Mouse (Mus musculus): Measurements from ENCODE around the gene Nop56. TPM values are rescaled to one million over a fixed set of nuclear protein-coding genes. Genes with fewer than 3 reads are reported as not detected.

Gene Nop56
- 97.1 TPM for polyA plus RNA-seq (2014; fragmentation: Illumina TruSeq; extraction: RNeasy Lipid Tissue Mini Kit (QIAGEN cat#74804))

GRCm38 (mm10) chr2:130274149-130274861 is at the start of gene Nop56:
TSS of gene Nop56 (plus strand) at chr2:130274430.

GRCm38 (mm10) chr2:130283854-130284654 is 9.8 kb downstream of the Nop56 start, which contains the start of gene Idh3b:
TSS of gene Idh3b (minus strand) at chr2:130284547.

GRCm38 (mm10) chr2:130294936-130295277 is 20.7 kb downstream of the Nop56 start, which contains the start of gene Ebf4:
TSS of gene Ebf4 (plus strand) at chr2:130295169.

Other genes with a start within 250 kb of the Nop56 start
- not detected for gene Tgm6, start 162.0 kb upstream of the Nop56 start, polyA plus RNA-seq (2014; fragmentation: Illumina TruSeq; extraction: RNeasy Lipid Tissue Mini Kit (QIAGEN cat#74804))
- 15.8 TPM for gene Snrpb, start 95.0 kb upstream of the Nop56 start, polyA plus RNA-seq (2014; fragmentation: Illumina TruSeq; extraction: RNeasy Lipid Tissue Mini Kit (QIAGEN cat#74804))
- gene Tmc2, start 79.2 kb upstream of the Nop56 start, polyA plus RNA-seq (2014; fragmentation: Illumina TruSeq; extraction: RNeasy Lipid Tissue Mini Kit (QIAGEN cat#74804)) = not detected
- 48.8 TPM for gene Idh3b, start 10.1 kb downstream of the Nop56 start, polyA plus RNA-seq (2014; fragmentation: Illumina TruSeq; extraction: RNeasy Lipid Tissue Mini Kit (QIAGEN cat#74804))
- 0.51 TPM for gene Ebf4, start 20.7 kb downstream of the Nop56 start, polyA plus RNA-seq (2014; fragmentation: Illumina TruSeq; extraction: RNeasy Lipid Tissue Mini Kit (QIAGEN cat#74804))
- gene Cpxm1, start 123.1 kb downstream of the Nop56 start, polyA plus RNA-seq (2014; fragmentation: Illumina TruSeq; extraction: RNeasy Lipid Tissue Mini Kit (QIAGEN cat#74804)) = 2.6 TPM
- gene Gm28372, start 130.8 kb downstream of the Nop56 start, polyA plus RNA-seq (2014; fragmentation: Illumina TruSeq; extraction: RNeasy Lipid Tissue Mini Kit (QIAGEN cat#74804)) = not detected
- gene 1700020A23Rik, start 130.8 kb downstream of the Nop56 start, polyA plus RNA-seq (2014; fragmentation: Illumina TruSeq; extraction: RNeasy Lipid Tissue Mini Kit (QIAGEN cat#74804)) = not detected
- not detected for gene Tmem239, start 132.0 kb downstream of the Nop56 start, polyA plus RNA-seq (2014; fragmentation: Illumina TruSeq; extraction: RNeasy Lipid Tissue Mini Kit (QIAGEN cat#74804))
- gene Vps16, start 149.9 kb downstream of the Nop56 start, polyA plus RNA-seq (2014; fragmentation: Illumina TruSeq; extraction: RNeasy Lipid Tissue Mini Kit (QIAGEN cat#74804)) = 15.9 TPM
- gene Pced1a, start 150.3 kb downstream of the Nop56 start, polyA plus RNA-seq (2014; fragmentation: Illumina TruSeq; extraction: RNeasy Lipid Tissue Mini Kit (QIAGEN cat#74804)) = 5.3 TPM
- gene Ptpra, start 175.8 kb downstream of the Nop56 start, polyA plus RNA-seq (2014; fragmentation: Illumina TruSeq; extraction: RNeasy Lipid Tissue Mini Kit (QIAGEN cat#74804)) = 185 TPM

Data from ovary, adult 10 weeks (tissue).